Mouse (Mus musculus): ENCODE data around the gene Aftph. TPM values are rescaled to one million over a fixed set of nuclear protein-coding genes. Genes with fewer than 3 reads are reported as not detected.

The Aftph gene
- polyA plus RNA-seq, 1 experiment = 5.4 TPM

- Histone ChIP-seq H3K79me2 (ENCODE audit: control insufficient read depth, insufficient read depth) (no peaks in the 10 kb centered on the region), H3ac (ENCODE audit: control insufficient read depth, insufficient read length, low read depth) (no peak overlapping the region), H3K79me3 (ENCODE audit: low read depth) (no peaks in the 10 kb centered on the region), H3K36me3 (ENCODE audit: control insufficient read depth, insufficient read depth) (no peaks in the 10 kb centered on the region), H3K4me3 (ENCODE audit: insufficient read depth, poor library complexity, severe bottlenecking) (no peak overlapping the region), H3K27me3 (ENCODE audit: control insufficient read depth, insufficient read depth, insufficient read length) (no peaks in the 10 kb centered on the region)
- TF ChIP-seq CTCF (IDR thresholded peaks at IDR 0.05; ENCODE audit: control insufficient read depth, insufficient read depth, insufficient read length) (peak; percentile 56), CEBPB (IDR thresholded peaks at IDR 0.05; ENCODE audit: low read depth) (no peak)
Measured at GRCm38 (mm10) chr11:20661652-20662051, 79.7 kb downstream of the Aftph start.

- H3K36me3 ChIP-seq (ENCODE audit: control insufficient read depth, insufficient read depth) = no peaks in the 10 kb centered on the region
- H3K79me3 ChIP-seq (ENCODE audit: low read depth) = no peaks in the 10 kb centered on the region
- H3K79me2 ChIP-seq (ENCODE audit: control insufficient read depth, insufficient read depth) = no peaks in the 10 kb centered on the region
- H3K4me3 ChIP-seq (ENCODE audit: insufficient read depth, poor library complexity, severe bottlenecking) = no peak overlapping the region
- no peak overlapping the region for H3ac ChIP-seq (ENCODE audit: control insufficient read depth, insufficient read length, low read depth)
- TF ChIP-seq CTCF (IDR thresholded peaks at IDR 0.05; ENCODE audit: control insufficient read depth, insufficient read depth, insufficient read length) (no peak), USF1 (IDR thresholded peaks at IDR 0.05; ENCODE audit: low read depth) (no peak), MAX (IDR thresholded peaks at IDR 0.05) (no peak), MYOG (IDR thresholded peaks at IDR 0.05; ENCODE audit: control insufficient read depth, extremely low read depth, insufficient read length) (no peak), FOSL1 (IDR thresholded peaks at IDR 0.05; ENCODE audit: insufficient read depth, low read length, poor library complexity, severe bottlenecking) (no peak), CEBPB (IDR thresholded peaks at IDR 0.05; ENCODE audit: low read depth) (no peak), MYOD1 (IDR thresholded peaks at IDR 0.05; ENCODE audit: control insufficient read depth, insufficient read length, low read depth) (no peak)
- no peaks in the 10 kb centered on the region for H3K27me3 ChIP-seq (ENCODE audit: control insufficient read depth, insufficient read depth, insufficient read length)
Measured at GRCm38 (mm10) chr11:20660111-20661097, 81.0 kb downstream of the Aftph start.

- Histone ChIP-seq H3K36me3 (ENCODE audit: control insufficient read depth, insufficient read depth) (peaks cover 2% of the 10 kb centered on the region), H3K79me3 (ENCODE audit: low read depth) (no peaks in the 10 kb centered on the region), H3ac (ENCODE audit: control insufficient read depth, insufficient read length, low read depth) (no peak overlapping the region), H3K4me3 (ENCODE audit: insufficient read depth, poor library complexity, severe bottlenecking) (no peak overlapping the region), H3K27me3 (ENCODE audit: control insufficient read depth, insufficient read depth, insufficient read length) (no peaks in the 10 kb centered on the region), H3K79me2 (ENCODE audit: control insufficient read depth, insufficient read depth) (no peaks in the 10 kb centered on the region)
- TF ChIP-seq MYOG (IDR thresholded peaks at IDR 0.05; ENCODE audit: control insufficient read depth, extremely low read depth, insufficient read length) (no peak), CTCF (IDR thresholded peaks at IDR 0.05; ENCODE audit: control insufficient read depth, insufficient read depth, insufficient read length) (no peak), MAX (IDR thresholded peaks at IDR 0.05) (no peak), FOSL1 (IDR thresholded peaks at IDR 0.05; ENCODE audit: insufficient read depth, low read length, poor library complexity, severe bottlenecking) (no peak)
Measured at GRCm38 (mm10) chr11:20659094-20659493, 82.3 kb downstream of the Aftph start.

GRCm38 (mm10) chr11:20656711-20657057 lies 84.7 kb downstream of the Aftph start:
- Histone ChIP-seq H3K79me2 (ENCODE audit: control insufficient read depth, insufficient read depth) (peaks cover 10% of the 10 kb centered on the region), H3K79me3 (ENCODE audit: low read depth) (no peaks in the 10 kb centered on the region), H3K27me3 (ENCODE audit: control insufficient read depth, insufficient read depth, insufficient read length) (no peaks in the 10 kb centered on the region), H3K36me3 (ENCODE audit: control insufficient read depth, insufficient read depth) (peaks cover 8% of the 10 kb centered on the region), H3ac (ENCODE audit: control insufficient read depth, insufficient read length, low read depth) (no peak overlapping the region), H3K4me3 (ENCODE audit: insufficient read depth, poor library complexity, severe bottlenecking) (no peak overlapping the region)
- TF ChIP-seq MAX (IDR thresholded peaks at IDR 0.05) (no peak), USF1 (IDR thresholded peaks at IDR 0.05; ENCODE audit: low read depth) (no peak), FOSL1 (IDR thresholded peaks at IDR 0.05; ENCODE audit: insufficient read depth, low read length, poor library complexity, severe bottlenecking) (no peak), MYOG (IDR thresholded peaks at IDR 0.05; ENCODE audit: control insufficient read depth, extremely low read depth, insufficient read length) (no peak), MYOD1 (IDR thresholded peaks at IDR 0.05; ENCODE audit: control insufficient read depth, insufficient read length, low read depth) (no peak), CTCF (IDR thresholded peaks at IDR 0.05; ENCODE audit: control insufficient read depth, insufficient read depth, insufficient read length) (no peak), CEBPB (IDR thresholded peaks at IDR 0.05; ENCODE audit: low read depth) (no peak)

GRCm38 (mm10) chr11:20655795-20656710 lies 85.3 kb downstream of the Aftph start:
- H3ac ChIP-seq (ENCODE audit: control insufficient read depth, insufficient read length, low read depth) = no peak overlapping the region

More at GRCm38 (mm10) chr11:20655795-20656710, 85.3 kb downstream of the Aftph start:
- peaks cover 4% of the 10 kb centered on the region for H3K79me3 ChIP-seq (ENCODE audit: low read depth)
- no peak for TF ChIP-seq FOSL1 (IDR thresholded peaks at IDR 0.05; ENCODE audit: insufficient read depth, low read length, poor library complexity, severe bottlenecking)
- TF ChIP-seq MYOG (IDR thresholded peaks at IDR 0.05; ENCODE audit: control insufficient read depth, extremely low read depth, insufficient read length) = no peak
- no peak for TF ChIP-seq MAX (IDR thresholded peaks at IDR 0.05)
- no peak for TF ChIP-seq CEBPB (IDR thresholded peaks at IDR 0.05; ENCODE audit: low read depth)
- no peak for TF ChIP-seq MYOD1 (IDR thresholded peaks at IDR 0.05; ENCODE audit: control insufficient read depth, insufficient read length, low read depth)
- TF ChIP-seq USF1 (IDR thresholded peaks at IDR 0.05; ENCODE audit: low read depth) = no peak
- no peak for TF ChIP-seq CTCF (IDR thresholded peaks at IDR 0.05; ENCODE audit: control insufficient read depth, insufficient read depth, insufficient read length)
- H3K4me3 ChIP-seq (ENCODE audit: insufficient read depth, poor library complexity, severe bottlenecking) = no peak overlapping the region
- peaks cover 15% of the 10 kb centered on the region for H3K36me3 ChIP-seq (ENCODE audit: control insufficient read depth, insufficient read depth)
- H3K79me2 ChIP-seq (ENCODE audit: control insufficient read depth, insufficient read depth) = peaks cover 16% of the 10 kb centered on the region
- no peaks in the 10 kb centered on the region for H3K27me3 ChIP-seq (ENCODE audit: control insufficient read depth, insufficient read depth, insufficient read length)
